ENCODE assay signal across 27 mouse cellular contexts in the genomic region with DNA sequence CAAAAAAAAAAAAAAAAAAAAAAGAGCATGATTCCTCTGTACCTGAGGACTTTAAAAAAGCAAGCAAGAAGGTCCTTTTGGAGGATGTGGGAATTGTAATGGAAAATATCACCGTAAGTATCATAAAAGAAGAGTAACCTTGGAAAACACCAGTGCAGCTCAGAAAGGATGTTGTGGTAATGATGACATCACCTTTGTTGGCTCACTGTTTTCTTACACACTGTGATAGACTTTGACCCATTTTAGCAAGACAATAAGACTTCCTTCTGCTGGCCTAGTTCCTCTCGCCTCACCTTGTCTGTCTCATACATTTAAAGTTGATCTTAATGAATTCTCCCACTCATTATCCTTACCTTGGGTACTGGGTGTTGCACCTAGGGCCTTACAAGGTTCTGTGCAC. TPM values are rescaled to one million over a fixed set of nuclear protein-coding genes. Genes with fewer than 3 reads are reported as not detected.
DNase-seq lines count a peak whose midpoint lies in the region; ATAC-seq lines count a peak whose summit lies in the region.
"Had no signal": no experiment of that assay in that cellular context is flagged by ENCODE, and none has a peak within 500 bp of the region (broad histone marks: within the 10 kb centered on the region; RNA-seq: fewer than 3 reads in every experiment).

No protein-coding gene starts in this region.

- DNase-seq in 3134 (ENCODE audit: extremely low read depth, insufficient read length, low spot score) (peak; percentile 19), 416B (ENCODE audit: low read depth) (peak; percentile 20), ES-CJ7 (ENCODE audit: low read depth, low spot score) (peak; percentile 56)
- peak; percentile 67 for DNase-seq in induced T-regulatory cell, adult 2 months (ENCODE audit: low read depth)
- DNase-seq: adrenal gland, adult 2 months; adrenal gland, postnatal 36 days; cerebellum, adult 18-20 months; cerebellum, postnatal 10 days; forebrain, postnatal 0 days; heart, adult 2 months; heart, postnatal 36 days; kidney, adult 18-20 months; layer of hippocampus, adult 9-11 months; right cerebral cortex, postnatal 4 days had no signal

- no peak overlapping the region for H3K9ac ChIP-seq in heart, embryonic 11.5 days (ENCODE audit: low read depth, low read length)
- no peak overlapping the region for H3K9ac ChIP-seq in midbrain, embryonic 13.5 days (replicated peaks)
- H3K9ac ChIP-seq in intestine, embryonic 16.5 days (ENCODE audit: low read depth, low read length), result no peak overlapping the region
- H3K9ac ChIP-seq: forebrain, postnatal 0 days; heart, embryonic 15.5 days; hindbrain, embryonic 12.5 days; lung, embryonic 15.5 days; neural tube, embryonic 12.5 days had no signal

- H3K27ac ChIP-seq in heart, embryonic 11.5 days (ENCODE audit: low read depth, low read length), result no peak overlapping the region
- H3K27ac ChIP-seq in midbrain, embryonic 13.5 days, result no peak overlapping the region
- no peak overlapping the region for H3K27ac ChIP-seq in intestine, embryonic 16.5 days (ENCODE audit: low read length)
- H3K27ac ChIP-seq: heart, adult 2 months; heart, embryonic 15.5 days; hindbrain, embryonic 12.5 days; lung, embryonic 15.5 days; midbrain, embryonic 10.5 days; neural tube, embryonic 12.5 days; stomach, postnatal 0 days had no signal

- H3K4me3 ChIP-seq in heart, embryonic 11.5 days (ENCODE audit: low read depth, low read length), result no peak overlapping the region
- no peak overlapping the region for H3K4me3 ChIP-seq in midbrain, embryonic 13.5 days (replicated peaks)
- no peak overlapping the region for H3K4me3 ChIP-seq in intestine, embryonic 16.5 days (ENCODE audit: low read length)
- H3K4me3 ChIP-seq: erythroblast, embryonic 14.5 days; heart, adult 2 months; heart, embryonic 15.5 days; hindbrain, embryonic 12.5 days; lung, embryonic 15.5 days; midbrain, embryonic 10.5 days; neural tube, embryonic 12.5 days had no signal

- no peaks in the 10 kb centered on the region for H3K4me1 ChIP-seq in heart, embryonic 11.5 days (ENCODE audit: control insufficient read depth, insufficient read depth, low read length)
- H3K4me1 ChIP-seq in midbrain, embryonic 13.5 days (replicated peaks), result no peaks in the 10 kb centered on the region
- H3K4me1 ChIP-seq in intestine, embryonic 16.5 days (ENCODE audit: control insufficient read depth, insufficient read depth, low read length), result no peaks in the 10 kb centered on the region
- H3K4me1 ChIP-seq: heart, embryonic 15.5 days; hindbrain, embryonic 12.5 days; lung, embryonic 15.5 days; midbrain, embryonic 10.5 days; neural tube, embryonic 12.5 days had no signal

- H3K27me3 ChIP-seq in heart, embryonic 11.5 days (ENCODE audit: control insufficient read depth, insufficient read depth, low read length), result no peaks in the 10 kb centered on the region
- no peaks in the 10 kb centered on the region for H3K27me3 ChIP-seq in midbrain, embryonic 13.5 days
- H3K27me3 ChIP-seq in intestine, embryonic 16.5 days (replicated peaks; ENCODE audit: control insufficient read depth, insufficient read depth, low read length), result no peaks in the 10 kb centered on the region
- H3K27me3 ChIP-seq: heart, embryonic 15.5 days; hindbrain, embryonic 12.5 days; lung, embryonic 15.5 days; neural tube, embryonic 12.5 days had no signal

- WGBS in heart, embryonic 11.5 days (ENCODE audit: insufficient replicate concordance), result 76% methylated on average over 2 of the region's 2 CpGs
- WGBS in midbrain, embryonic 13.5 days, result 93% methylated on average over 2 of the region's 2 CpGs
- 89% methylated on average over 2 of the region's 2 CpGs for WGBS in intestine, embryonic 16.5 days

- H3K9me3 ChIP-seq in heart, embryonic 11.5 days (replicated peaks; ENCODE audit: control insufficient read depth, low read length), result no peaks in the 10 kb centered on the region; the same call in 1 of the 2 replicates
- H3K9me3 ChIP-seq in midbrain, embryonic 13.5 days, result no peaks in the 10 kb centered on the region
- no peaks in the 10 kb centered on the region for H3K9me3 ChIP-seq in intestine, embryonic 16.5 days (ENCODE audit: control insufficient read depth, low read length)
- H3K9me3 ChIP-seq: heart, embryonic 15.5 days; lung, embryonic 15.5 days had no signal

- no peak overlapping the region for H3K4me2 ChIP-seq in heart, embryonic 11.5 days
- H3K4me2 ChIP-seq in midbrain, embryonic 13.5 days (replicated peaks), result no peak overlapping the region
- no peak overlapping the region for H3K4me2 ChIP-seq in intestine, embryonic 16.5 days (ENCODE audit: low read depth, low read length)
- H3K4me2 ChIP-seq: heart, embryonic 15.5 days; hindbrain, embryonic 12.5 days; liver, embryonic 11.5 days; lung, embryonic 15.5 days; neural tube, embryonic 12.5 days had no signal

- ATAC-seq in heart, embryonic 11.5 days (replicated peaks; ENCODE audit: insufficient number of reproducible peaks, low FRiP score, low TSS enrichment), result no peak
- ATAC-seq in midbrain, embryonic 13.5 days, result no peak
- no peak for ATAC-seq in intestine, embryonic 16.5 days
- ATAC-seq: forebrain, postnatal 0 days; midbrain, embryonic 16.5 days had no signal

- no peaks in the 10 kb centered on the region for H3K36me3 ChIP-seq in heart, embryonic 11.5 days (ENCODE audit: control insufficient read depth, insufficient read depth, low read length)
- H3K36me3 ChIP-seq in midbrain, embryonic 13.5 days, result peaks cover 3% of the 10 kb centered on the region
- H3K36me3 ChIP-seq in intestine, embryonic 16.5 days (ENCODE audit: control insufficient read depth, insufficient read depth, low read length), result no peaks in the 10 kb centered on the region
- H3K36me3 ChIP-seq: G1E; heart, embryonic 15.5 days; lung, embryonic 15.5 days had no signal

RNA-seq across cellular contexts. Expression of a gene that starts 51.1 kb away (rescaled TPM):
- polyA plus RNA-seq in heart, embryonic 11.5 days (2014; fragmentation: Nextera tagmentation; extraction: Ambion mirVana), result 6.2 and 6.6 TPM in 2 replicates
- polyA plus RNA-seq in midbrain, embryonic 13.5 days (2015; fragmentation: Nextera tagmentation; extraction: Ambion mirVana), result 12.9 and 13.1 TPM in 2 replicates
- polyA plus RNA-seq in intestine, embryonic 16.5 days (2015; fragmentation: Nextera tagmentation; extraction: Ambion mirVana), result 1.7 and 1.9 TPM in 2 replicates
- polyA plus RNA-seq: erythroblast, embryonic 14.5 days; G1E had no signal
